Mouse (Mus musculus): ENCODE data around the gene Aplp1.
"Not testable (repeated sequence)": the region's sequence is repeated elsewhere in the genome, so short reads cannot be mapped to it uniquely, and the experiment has no call there.

The Aplp1 gene

DNA sequence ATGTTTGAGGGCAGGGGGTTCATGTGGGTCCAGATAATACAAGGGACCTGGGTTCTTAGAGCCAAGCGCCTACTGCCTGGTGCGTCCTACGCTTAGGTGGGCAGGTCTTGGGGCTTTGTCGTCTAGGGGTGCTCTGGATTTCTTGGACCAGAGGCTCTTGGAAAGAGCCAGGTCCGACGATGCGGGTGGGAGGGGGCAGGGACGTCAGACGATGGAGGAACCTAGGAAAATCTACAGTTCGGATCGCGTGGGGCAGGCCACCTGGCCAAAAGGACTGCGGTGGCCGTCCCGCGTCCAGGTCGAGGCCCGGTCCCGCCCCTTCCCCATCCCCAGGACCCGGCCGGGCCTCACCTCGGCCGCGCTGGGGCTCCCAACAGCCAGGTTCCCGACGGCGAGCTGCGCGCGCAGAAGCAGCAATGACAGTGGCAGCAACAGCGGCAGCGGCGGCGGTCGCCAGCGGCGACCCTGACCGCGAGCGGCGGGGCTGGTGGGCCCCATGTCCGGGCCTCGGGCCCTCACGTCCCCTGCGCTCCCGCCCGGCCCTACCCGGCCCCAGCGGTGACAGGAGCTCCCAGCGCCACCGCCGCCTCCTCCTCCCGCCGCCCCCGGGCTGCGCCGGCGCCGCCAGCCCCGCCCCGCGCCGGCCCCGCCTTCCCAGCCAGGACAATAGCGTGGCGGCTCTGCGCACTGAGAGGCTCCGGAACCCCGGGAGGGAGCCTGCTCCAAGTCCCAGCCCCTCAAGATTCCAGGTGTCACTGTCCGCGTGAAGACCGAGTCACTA is at the start of gene Aplp1:
Aplp1 (minus strand) TSS at position 565 of the 781 bp plus-strand sequence.
- in situ Hi-C loops (cut with MboI; ENCODE audit: low pct_unique_long_range_greater_than_20kb in 1 of 2, low sequenced_read_pairs in 2 of 2, unreplicated experiment in 1 of 2): no loop called here

DNA sequence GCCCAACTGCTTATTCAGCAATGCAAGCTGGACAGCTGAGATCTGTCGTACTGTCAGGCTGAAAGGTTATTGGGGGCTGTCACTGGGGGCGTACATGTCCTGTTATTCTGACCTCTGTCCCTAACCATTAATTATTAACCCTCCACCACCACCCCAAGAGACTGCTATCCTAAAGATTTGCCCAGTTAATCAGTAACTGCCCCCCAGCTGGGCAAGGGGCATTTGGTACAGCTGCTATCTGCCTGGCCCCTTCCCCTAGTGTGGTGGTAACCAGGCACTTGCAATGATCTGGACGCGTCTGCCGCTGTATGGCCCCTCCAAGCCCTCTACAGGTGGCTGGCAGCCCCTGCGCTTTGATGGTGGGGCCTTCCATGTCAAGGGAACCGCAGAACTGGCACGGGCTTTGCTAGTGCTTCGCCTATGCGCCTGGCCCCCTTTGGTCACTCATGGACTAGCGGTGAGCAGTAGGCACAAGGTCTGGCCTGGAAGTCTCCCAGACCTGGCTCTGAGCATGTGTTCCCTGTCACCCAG is 48.1 kb upstream of the Aplp1 start, which contains the start of gene Prodh2:
Prodh2 (plus strand) TSS at position 222 of the 531 bp plus-strand sequence.
- in situ Hi-C loops (cut with MboI; ENCODE audit: low pct_unique_long_range_greater_than_20kb in 1 of 2, low sequenced_read_pairs in 2 of 2, unreplicated experiment in 1 of 2): loop anchor here (5.0 kb wide), 1 partner anchor 124 kb away; no protein-coding TSS in a partner anchor

DNA sequence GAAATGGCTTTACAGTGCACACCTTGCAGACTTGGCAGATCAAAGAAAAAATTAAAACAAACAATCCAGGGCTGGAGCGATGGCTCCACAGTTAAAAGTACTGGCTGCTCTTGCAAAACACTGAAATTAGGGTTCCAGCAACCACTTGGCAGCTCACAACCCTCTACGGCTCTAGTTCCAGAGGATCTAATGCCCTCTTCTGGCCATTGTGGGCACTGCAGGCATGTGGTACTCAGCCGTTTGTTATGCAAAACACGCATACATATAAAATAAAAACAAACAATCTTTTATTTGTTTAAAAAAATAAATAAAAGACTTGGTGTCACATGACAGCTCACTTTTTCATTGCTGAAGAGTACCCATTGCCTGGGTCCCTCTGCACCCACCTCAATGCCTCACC is 47.4 kb upstream of the Aplp1 start:
- in situ Hi-C loops (cut with MboI; ENCODE audit: low pct_unique_long_range_greater_than_20kb in 1 of 2, low sequenced_read_pairs in 2 of 2, unreplicated experiment in 1 of 2): loop anchor here (5.0 kb wide), 1 partner anchor 125 kb away; no protein-coding TSS in a partner anchor

DNA sequence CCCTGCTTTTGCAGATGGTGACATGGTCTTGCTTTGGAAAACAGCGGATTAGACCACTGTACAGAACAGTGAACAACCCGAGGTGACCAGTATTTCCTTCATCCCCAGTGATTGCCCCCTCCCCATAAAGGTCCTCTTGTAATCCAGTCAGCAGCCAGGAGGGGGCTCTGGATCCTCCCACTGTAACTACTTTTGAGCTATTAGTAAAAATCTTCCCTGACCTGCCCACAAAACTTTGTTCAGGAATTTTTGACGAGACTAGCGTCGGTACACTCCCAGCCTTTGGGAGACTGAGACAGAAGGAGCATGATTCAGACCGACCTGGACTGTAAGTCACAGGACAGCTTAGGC is 45.6 kb upstream of the Aplp1 start:
- in situ Hi-C loops (cut with MboI; ENCODE audit: low pct_unique_long_range_greater_than_20kb in 1 of 2, low sequenced_read_pairs in 2 of 2, unreplicated experiment in 1 of 2): loop anchor here (5.0 kb wide), 1 partner anchor 126 kb away; no protein-coding TSS in a partner anchor

DNA sequence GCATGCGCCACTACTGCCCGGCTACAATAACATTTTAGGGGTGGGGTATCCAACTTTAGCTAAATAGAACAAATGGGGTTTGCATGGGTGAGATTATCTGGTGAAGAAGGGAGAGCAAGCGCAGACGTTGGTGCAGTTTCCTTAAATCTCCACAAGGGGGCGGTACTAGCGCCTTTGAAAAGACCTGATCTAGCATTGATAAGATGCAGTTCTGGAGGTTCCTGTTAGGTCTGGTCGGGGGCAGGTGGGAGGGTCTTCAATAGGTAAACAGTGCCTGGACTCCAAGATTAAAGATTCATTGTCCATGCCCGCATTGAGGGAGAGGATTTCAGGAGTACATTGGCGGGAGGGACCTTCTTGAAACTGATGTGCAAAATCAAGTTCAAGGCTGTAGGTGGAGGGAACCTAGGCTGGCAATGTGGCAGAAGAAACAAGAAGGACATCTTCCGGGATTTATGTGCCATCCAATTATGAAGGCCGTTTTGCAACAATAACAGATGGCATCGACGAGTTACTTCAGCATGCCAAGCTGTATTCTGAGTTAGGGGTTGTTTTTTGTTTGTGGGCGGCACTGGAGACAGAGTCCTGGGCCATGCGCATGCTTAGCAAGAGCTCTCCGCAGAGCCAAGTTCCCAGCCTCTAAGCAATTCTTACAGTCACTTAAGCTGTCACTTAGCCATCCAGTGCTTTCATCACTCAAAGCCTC is 45.1 kb upstream of the Aplp1 start:
- in situ Hi-C loops (cut with MboI; ENCODE audit: low pct_unique_long_range_greater_than_20kb in 1 of 2, low sequenced_read_pairs in 2 of 2, unreplicated experiment in 1 of 2): loop anchor here (5.0 kb wide), 1 partner anchor 127 kb away; no protein-coding TSS in a partner anchor

DNA sequence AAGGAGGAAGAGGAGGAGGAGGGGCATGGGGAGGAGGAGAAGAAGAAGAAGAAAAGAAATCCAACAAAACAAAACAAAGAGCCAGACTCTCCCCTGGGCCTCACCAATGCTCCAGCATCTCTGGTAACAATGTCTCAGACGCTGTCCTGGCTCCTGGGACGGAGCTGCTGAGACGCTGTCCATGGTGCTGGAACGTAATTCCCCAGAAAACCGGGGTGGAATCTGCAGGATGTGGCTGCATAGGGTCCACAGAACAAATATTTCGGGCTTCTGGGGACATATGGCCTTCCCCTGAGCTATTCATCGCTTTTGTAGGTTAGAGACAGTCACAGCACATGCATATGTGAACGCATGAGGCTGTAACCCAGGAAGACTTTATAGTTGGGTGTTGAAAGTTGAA is 38.9 kb upstream of the Aplp1 start:
- in situ Hi-C loops (cut with MboI; ENCODE audit: low pct_unique_long_range_greater_than_20kb in 1 of 2, low sequenced_read_pairs in 2 of 2, unreplicated experiment in 1 of 2): no loop called here

DNA sequence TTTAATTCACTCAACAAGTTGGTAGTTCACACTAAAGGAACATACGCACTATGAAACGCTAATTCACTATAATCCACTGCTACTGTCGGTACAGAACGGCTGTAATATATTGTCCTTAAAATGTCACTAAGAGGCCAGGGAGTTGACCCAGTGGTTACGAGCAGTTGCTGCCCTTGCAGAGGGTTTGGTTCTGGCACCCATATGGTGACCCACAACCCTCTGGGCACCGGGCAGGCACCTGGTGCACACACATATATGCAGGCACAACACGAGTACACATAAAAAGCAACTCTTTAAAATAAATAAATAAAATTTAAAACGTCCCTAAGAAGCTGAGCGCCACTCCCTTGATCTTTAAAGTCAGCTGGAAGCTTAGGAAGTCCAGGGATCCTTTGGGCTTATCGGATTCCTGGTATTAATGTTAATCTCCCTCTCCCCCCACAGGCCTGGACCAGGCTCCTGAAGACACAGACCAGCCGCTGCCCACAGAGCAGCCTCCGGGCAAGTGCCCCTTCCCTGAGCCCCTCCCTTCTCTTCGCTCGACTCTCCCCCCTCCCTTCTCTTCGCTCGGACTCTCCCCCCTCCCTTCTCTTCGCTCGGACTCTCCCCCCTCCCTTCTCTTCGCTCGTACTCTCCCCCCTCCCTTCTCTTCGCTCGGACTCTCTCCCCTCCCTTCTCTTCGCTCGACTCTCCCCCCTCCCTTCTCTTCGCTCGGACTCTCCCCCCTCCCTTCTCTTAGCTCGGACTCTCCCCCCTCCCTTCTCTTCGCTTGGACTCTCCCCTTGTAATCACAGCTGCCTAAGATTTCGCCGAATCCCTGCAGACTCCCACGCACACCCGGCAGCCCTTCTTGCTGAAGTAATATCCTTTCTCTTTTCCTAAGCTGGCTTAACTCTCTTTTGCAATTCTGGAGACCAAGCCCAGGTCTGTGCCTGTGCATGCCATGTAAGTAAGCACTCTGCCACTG is 32.4 kb upstream of the Aplp1 start:
- in situ Hi-C loops (cut with MboI; ENCODE audit: low pct_unique_long_range_greater_than_20kb in 1 of 2, low sequenced_read_pairs in 2 of 2, unreplicated experiment in 1 of 2): no loop called here

DNA sequence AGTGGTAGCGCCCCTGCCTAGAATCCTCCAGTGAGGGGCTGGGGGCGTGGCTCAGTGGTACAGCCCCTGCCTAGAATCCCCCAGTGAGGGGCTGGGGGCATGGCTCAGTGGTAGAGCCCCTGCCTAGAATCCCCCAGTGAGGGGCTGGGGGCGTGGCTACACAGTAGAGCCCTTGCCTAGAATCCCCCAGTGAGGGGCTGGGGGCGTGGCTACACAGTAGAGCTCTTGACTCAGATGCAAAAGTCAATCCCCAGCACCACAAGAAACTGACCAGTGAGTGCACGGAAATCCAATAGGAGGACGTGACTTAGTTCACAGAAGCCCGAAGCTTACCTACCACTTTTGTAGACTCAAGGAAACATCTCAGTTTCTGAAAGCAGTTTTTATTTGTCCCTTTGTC is 30.8 kb upstream of the Aplp1 start:
- in situ Hi-C loops (cut with MboI; ENCODE audit: low pct_unique_long_range_greater_than_20kb in 1 of 2, low sequenced_read_pairs in 2 of 2, unreplicated experiment in 1 of 2): not testable (repeated sequence)

DNA sequence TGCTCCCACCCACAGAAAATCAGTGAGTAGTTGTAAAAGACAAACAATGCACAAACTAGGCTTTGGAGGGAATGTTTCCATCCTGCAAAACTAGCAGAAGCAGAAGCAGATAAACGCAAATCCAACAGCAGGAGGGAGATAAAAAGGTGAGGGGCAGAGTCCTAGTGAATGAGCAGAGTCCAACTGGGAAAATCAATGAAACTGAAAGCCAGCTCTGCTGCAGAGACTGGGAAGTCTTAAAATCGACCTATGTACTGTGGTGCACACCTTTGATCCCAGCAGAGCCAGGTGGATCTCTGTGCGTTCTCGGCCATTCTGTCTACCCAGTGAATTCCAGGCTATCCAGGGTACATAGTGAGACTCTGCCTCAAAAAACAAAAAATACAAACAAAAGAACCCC is 29.7 kb upstream of the Aplp1 start:
- in situ Hi-C loops (cut with MboI; ENCODE audit: low pct_unique_long_range_greater_than_20kb in 1 of 2, low sequenced_read_pairs in 2 of 2, unreplicated experiment in 1 of 2): loop anchor here (5.0 kb wide), 2 partner anchors 38 to 138 kb away; no protein-coding TSS in a partner anchor

DNA sequence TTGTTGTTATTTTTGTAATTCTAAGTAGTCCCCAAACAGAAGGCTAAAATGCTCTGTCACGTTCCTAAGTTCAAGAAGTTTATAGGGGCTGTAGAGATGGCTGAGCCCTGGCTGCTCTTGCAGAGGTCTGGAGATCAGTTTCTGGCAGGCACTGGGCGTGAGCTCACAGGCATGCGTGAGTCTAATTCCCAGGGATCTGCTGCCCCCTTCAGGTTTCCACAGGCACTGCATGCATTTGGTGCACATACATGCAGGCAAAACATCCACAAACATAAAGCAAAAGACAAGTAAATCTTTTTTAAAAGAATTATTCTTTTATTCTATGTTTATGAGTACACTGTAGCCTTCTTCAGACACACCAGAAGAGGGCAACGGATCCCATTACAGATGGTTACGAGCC is 27.1 kb upstream of the Aplp1 start:
- in situ Hi-C loops (cut with MboI; ENCODE audit: low pct_unique_long_range_greater_than_20kb in 1 of 2, low sequenced_read_pairs in 2 of 2, unreplicated experiment in 1 of 2): loop anchor here (5.0 kb wide), 2 partner anchors 35 to 135 kb away; no protein-coding TSS in a partner anchor

DNA sequence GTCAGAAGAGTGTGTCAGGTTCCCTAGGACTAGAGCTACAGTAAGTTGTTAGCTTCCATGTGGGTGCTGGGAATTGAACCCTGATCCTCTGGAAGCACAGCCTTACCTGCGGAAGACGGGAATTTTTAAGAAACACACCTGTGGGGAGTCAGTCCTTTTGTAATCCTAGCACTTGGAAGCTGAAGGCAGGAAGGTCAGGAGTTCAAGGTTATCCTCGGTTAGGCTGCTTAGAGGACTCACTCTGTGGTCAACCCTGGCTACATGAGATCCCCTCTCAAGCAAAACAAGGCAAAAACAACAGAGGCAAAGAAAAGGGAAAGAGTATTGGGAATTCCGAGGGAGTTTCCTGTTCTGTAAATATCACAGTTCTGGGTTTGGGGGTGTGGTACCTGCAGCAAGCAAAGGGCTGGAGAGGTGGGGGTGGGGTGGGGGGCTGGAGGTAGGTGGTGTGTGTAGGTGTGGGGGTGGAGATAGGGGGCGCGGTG is 19.5 kb upstream of the Aplp1 start:
- in situ Hi-C loops (cut with MboI; ENCODE audit: low pct_unique_long_range_greater_than_20kb in 1 of 2, low sequenced_read_pairs in 2 of 2, unreplicated experiment in 1 of 2): no loop called here

DNA sequence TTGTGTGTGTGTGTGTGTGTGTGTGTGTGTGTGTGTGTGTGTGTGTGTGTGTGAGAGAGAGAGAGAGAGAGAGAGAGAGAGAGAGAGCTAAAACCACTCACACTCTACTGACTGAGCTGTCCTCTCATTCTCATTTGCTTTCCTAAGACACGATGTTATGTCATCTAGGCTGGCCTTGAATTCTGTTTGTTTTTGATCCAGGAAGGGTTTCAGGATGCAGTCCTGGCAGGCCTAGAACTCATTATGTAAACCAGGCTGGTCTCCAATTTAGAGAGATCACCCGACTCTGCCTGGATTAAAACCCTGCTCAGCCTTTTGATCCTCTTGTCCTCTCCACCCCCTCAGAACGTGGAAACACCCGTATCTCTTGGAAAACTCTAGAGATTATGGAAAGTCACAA is 18.7 kb upstream of the Aplp1 start:
- in situ Hi-C loops (cut with MboI; ENCODE audit: low pct_unique_long_range_greater_than_20kb in 1 of 2, low sequenced_read_pairs in 2 of 2, unreplicated experiment in 1 of 2): no loop called here

DNA sequence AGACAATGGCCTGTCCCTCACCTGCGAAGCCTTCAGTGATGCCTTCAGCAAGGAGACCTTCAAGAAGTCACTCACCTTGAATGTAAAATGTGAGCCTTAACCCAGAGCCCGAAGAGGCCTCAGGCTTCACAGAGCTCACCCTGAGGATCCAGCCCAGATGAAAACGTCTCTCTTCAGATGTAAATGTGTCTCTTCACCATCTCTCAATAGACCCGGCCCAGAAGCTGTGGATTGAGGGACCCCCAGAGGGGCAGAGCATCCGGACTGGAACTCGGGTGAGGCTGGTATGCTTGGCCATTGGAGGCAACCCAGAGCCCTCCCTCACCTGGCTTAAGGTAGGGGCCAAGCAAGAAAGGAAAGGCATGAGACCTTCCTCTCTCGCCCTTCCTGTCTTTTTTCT is 18.2 kb upstream of the Aplp1 start:
- in situ Hi-C loops (cut with MboI; ENCODE audit: low pct_unique_long_range_greater_than_20kb in 1 of 2, low sequenced_read_pairs in 2 of 2, unreplicated experiment in 1 of 2): no loop called here

DNA sequence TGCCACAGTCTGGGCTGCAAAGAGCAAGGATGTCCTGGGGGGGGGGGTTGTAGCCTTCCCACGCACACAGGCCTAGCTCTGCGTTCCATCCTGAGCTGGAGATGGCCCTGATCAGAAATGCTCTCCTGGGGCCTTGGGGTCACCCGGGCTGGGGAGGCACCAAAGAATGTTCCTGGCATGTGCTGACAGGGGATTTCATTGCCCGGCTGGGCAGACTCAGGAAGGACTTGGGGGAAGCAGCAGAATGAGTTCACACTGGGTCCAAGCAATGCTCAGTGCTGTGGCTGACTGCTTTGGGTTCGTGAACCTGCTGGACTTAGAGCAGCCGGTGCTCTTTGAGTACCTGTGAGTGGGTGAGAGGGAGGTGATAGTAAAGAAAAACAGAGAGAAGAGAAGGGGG is 14.1 kb upstream of the Aplp1 start:
- in situ Hi-C loops (cut with MboI; ENCODE audit: low pct_unique_long_range_greater_than_20kb in 1 of 2, low sequenced_read_pairs in 2 of 2, unreplicated experiment in 1 of 2): no loop called here

DNA sequence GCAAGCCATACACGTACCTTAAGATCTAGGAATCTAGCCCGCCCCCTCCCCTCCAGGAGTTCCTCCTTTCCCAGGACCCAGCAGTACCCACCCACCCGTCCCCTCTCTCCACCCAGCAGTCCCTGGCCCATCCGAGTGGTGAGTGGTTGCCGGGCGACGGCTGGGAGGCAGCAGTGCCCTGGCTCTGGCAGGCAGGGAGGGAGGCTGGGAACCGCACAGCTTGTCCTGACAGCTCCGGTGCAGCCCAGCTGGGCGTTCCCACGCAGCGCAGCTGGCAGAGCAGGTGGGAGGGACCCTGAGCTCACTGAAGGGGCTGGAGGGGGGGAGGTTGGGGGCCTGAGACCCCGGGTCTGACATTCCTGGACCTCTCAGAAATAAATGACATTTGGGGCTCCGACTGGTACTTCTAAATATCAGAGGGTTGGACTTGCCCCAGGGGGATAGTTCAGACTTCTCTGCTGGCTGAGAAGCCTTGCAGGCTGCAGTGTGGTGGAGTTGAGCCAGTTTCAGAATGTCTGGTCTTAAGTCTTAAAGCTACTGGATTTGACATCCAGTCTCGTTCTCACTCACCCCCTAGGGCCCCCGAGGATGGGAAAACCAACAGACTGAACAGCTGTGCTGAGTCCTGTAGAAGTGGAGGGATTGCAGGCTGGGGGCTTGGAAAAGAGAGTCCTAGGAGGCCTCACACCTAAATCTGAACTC is 12.4 kb upstream of the Aplp1 start, which contains the start of the genes Kirrel2 and Nphs1:
Kirrel2 (minus strand) TSS at position 62 of the 702 bp plus-strand sequence.
Nphs1 (plus strand) TSS at position 687 of the 702 bp plus-strand sequence.
- in situ Hi-C loops (cut with MboI; ENCODE audit: low pct_unique_long_range_greater_than_20kb in 1 of 2, low sequenced_read_pairs in 2 of 2, unreplicated experiment in 1 of 2): no loop called here

DNA sequence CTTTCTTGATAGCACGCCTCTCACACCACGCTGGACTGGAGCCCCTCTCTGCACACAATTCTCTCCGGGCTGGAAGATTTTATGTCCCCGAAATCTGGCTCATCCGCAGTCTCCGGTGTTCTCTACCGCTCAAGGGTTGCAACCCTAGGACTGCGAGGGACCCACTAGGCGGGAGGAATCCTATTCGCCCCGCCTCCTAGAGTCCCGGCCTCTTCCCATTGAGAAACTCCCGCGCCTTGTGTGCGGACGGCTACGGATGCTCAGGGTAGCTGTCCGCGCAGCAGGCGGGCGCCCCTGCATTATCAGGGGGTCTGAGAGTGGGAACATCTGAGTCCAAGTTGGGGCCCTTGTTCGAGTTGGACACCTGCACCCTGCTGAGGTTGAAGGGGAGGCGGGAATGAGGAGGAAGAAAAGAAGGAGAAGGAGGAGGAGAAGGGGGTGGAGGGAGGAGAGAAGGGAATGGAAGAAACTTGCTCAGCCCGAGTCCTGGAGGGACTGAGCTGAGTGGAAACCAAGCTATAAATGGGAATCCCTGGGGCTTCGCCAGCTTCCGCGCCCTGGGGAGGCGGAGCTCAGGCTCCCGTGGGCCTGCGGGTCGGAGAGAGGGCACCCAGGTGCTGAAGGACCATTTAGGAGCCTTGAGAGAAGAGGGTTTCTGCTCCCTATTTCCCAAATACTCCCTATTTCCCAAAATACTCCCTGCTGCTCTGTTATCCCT is 11.7 kb upstream of the Aplp1 start:
- in situ Hi-C loops (cut with MboI; ENCODE audit: low pct_unique_long_range_greater_than_20kb in 1 of 2, low sequenced_read_pairs in 2 of 2, unreplicated experiment in 1 of 2): no loop called here

DNA sequence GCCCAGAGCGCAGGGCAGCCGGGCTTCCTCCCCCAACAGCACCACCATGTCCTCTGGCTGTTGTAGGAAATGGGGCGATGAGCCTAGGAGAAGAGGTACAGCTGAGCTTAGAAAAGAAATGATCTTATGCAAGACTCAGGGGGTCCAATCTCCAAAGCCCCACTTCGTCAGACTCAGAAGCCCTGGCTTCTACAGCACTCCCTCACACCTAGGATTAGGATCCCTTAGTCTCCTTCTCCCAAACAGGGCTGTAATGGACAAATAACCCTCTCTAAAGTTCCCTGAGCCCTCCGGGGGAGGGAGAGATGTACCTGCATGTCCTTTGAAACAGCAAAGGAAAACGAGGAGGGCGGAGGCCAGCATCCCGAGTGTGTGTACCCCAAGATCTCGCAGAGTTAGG is 11.2 kb upstream of the Aplp1 start:
- in situ Hi-C loops (cut with MboI; ENCODE audit: low pct_unique_long_range_greater_than_20kb in 1 of 2, low sequenced_read_pairs in 2 of 2, unreplicated experiment in 1 of 2): no loop called here
